Mouse (Mus musculus): ENCODE data around the gene Tmprss12.
"Not testable (repeated sequence)": the region's sequence is repeated elsewhere in the genome, so short reads cannot be mapped to it uniquely, and the experiment has no call there.

Gene Tmprss12

GRCm38 (mm10) chr15:100328089-100328488 is 47.5 kb downstream of the Tmprss12 start:
- DNase-seq, result peak; percentile 28

GRCm38 (mm10) chr15:100329336-100329735 is 48.7 kb downstream of the Tmprss12 start:
- not testable (repeated sequence) for DNase-seq

GRCm38 (mm10) chr15:100330739-100331138 is 50.1 kb downstream of the Tmprss12 start:
- no peak for DNase-seq

- not testable (repeated sequence) for DNase-seq
Measured at GRCm38 (mm10) chr15:100332077-100332961, 51.7 kb downstream of the Tmprss12 start.

DNA sequence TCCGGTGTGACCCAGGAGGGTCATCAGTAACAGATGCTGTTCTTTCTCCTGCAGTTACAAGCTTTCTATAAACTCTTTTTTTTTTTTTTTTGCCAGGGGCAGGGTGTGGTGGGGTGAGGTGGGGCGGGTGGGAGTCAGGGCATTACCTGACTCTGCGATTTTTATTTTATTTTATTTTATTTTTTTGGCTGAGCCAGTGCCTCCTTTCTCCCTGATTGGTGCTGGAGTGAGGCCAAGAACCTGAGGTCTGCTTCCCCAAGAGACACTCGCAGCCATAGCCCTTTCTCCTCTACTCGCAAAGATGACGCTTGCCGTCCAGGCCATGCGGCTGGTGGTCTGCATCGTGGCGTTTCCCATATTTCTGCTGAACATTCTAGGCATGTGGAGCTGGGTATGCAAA is 54.0 kb downstream of the Tmprss12 start, which contains the start of gene Mettl7a3:
Gene Mettl7a3, plus strand, starts transcription at position 301 of the 400 bp plus-strand sequence.
- DNase-seq, result no peak

- DNase-seq, result not testable (repeated sequence)
Measured at GRCm38 (mm10) chr15:100337328-100337727, 56.7 kb downstream of the Tmprss12 start.

DNA sequence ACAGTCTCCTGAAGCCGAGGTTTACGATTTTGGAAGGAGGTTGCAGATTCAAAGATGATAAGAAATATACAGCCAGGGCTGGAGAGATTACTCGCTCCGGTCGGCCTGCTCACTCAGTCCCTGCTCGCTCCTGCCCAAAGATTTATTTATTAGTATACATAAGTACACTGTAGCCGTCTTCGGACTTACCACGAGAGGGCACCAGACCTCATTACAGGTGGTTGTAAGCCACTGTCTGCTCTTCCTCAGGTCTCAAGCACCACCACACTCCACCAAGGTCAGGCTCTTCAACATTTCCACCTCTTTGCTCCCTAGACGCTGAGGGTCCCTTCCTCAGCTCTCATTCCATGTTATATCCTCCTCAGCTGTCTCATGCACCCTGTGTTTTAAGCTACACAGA is 57.2 kb downstream of the Tmprss12 start:
- peak; percentile 84 for DNase-seq

DNA sequence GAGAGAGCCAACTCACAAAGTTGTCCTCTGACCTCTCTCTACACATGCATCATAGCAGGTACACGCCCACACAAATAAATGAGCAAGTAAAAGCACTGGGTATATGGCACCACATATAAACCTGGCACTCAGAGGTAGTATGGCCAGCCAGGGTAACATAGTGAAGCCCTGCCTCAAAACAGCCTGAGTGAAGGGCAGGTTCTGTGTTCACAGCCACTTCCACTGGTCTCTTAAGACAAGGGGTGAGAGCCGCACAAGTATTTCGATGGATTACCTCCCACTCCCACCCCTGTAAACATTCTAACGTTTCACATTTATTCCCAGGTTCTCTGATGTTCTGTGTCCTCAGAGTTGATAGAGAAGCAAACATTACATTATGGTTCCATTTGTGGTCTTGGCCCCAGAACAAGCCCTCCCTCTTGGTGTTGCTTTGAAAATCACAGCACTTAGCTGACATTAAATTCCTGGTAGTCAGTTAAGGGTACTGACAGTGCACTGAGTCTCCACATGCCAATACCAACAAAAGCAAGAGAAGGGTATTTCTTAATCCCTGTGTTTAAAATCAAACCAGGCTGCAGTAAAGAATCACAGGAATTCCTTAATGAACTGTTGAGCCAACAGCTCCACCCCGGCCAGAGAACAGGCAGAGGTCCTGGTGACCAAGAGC is 60.8 kb downstream of the Tmprss12 start:
- DNase-seq, result not testable (repeated sequence)
